Mouse (Mus musculus): ENCODE measurements around the gene Exoc4. TPM values are rescaled to one million over a fixed set of nuclear protein-coding genes. Genes with fewer than 3 reads are reported as not detected.

Gene Exoc4
- polyA plus RNA-seq, 1 experiment from 2014 or later, result 39.2 TPM

DNA sequence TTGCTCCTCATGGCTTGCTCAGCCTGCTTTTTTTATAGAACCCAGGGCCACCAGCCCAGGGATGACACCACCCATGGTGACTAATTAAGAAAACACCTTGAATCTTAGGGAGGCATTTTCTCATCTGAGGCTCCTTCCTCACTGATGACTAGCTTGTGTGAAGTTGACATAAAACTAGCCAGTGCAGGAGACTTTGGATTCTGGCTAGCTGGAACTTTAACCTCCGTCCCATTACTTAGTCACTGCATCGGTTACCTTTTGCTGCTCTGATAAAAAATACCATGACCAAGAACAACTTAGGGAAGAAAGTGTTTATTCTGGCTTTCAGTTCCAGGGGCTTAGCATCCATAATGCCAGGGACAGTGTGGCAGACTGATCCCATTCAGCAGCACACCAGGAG is 711.9 kb downstream of the Exoc4 start:
- Histone ChIP-seq H3K36me3 (replicated peaks) (no peaks in the 10 kb centered on the region), H3K9me3 (no peaks in the 10 kb centered on the region), H3K4me1 (peaks cover 17% of the 10 kb centered on the region), H3K4me3 (no peak overlapping the region), H3K27me3 (ENCODE audit: poor library complexity, severe bottlenecking) (no peaks in the 10 kb centered on the region), H3K27ac (no peak overlapping the region)
- 96% methylated on average over 2 of the region's 2 CpGs for WGBS
- no peak for DNase-seq (ENCODE audit: extremely low spot score, low spot score)

DNA sequence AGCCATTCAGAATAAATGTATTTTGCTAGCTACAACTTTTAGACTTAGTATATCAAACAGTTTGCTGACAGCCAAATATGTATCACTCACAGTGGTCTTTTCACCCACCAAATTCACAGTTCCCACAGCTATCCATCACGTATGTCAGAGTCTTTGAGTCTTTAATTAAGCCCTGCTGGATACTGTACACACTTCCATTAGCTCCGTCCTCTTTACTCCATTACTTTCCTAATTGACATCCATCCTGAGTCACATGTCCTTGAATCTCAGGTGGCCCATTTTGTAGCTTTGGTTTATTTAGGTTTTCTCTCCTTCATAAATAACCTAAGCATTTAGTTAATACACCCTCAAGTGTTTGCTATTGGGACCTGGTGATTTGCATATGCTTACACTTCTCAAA is 714.2 kb downstream of the Exoc4 start:
- no peaks in the 10 kb centered on the region for H3K9me3 ChIP-seq
- 69% methylated on average over 2 of the region's 2 CpGs for WGBS
- H3K27ac ChIP-seq, result no peak overlapping the region

DNA sequence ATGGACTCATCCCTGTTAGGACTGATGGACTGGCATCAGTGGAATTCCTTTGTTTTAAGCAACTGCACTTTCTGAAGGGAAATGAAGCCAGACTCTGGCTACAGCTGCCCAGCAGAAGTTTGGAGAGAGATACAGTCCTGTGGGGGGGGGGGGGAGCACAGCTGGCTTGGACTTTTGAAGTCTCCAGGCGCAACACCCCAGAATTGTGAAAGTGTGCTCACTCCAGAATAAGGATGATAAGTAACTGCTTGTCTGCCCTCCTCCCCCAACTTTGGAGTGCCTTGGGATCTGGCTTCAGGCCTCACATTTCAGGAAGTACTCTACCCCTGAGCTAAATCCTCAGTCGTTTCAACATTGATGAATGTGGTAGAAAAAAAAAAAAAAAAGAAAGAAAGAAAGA is 716.7 kb downstream of the Exoc4 start:
- no peak overlapping the region; the same call in 1 of the 2 replicates for H3K27ac ChIP-seq
- no peaks in the 10 kb centered on the region for H3K36me3 ChIP-seq (replicated peaks)
- 49% methylated on average over 2 of the region's 2 CpGs for WGBS

More for the DNA sequence above, 714.2 kb downstream of the Exoc4 start:
- no peak for DNase-seq (ENCODE audit: extremely low spot score, low spot score)
- no peaks in the 10 kb centered on the region for H3K27me3 ChIP-seq (ENCODE audit: poor library complexity, severe bottlenecking)
- H3K36me3 ChIP-seq (replicated peaks), result no peaks in the 10 kb centered on the region
- H3K4me3 ChIP-seq, result no peak overlapping the region
- H3K4me1 ChIP-seq, result peaks cover 18% of the 10 kb centered on the region

DNA sequence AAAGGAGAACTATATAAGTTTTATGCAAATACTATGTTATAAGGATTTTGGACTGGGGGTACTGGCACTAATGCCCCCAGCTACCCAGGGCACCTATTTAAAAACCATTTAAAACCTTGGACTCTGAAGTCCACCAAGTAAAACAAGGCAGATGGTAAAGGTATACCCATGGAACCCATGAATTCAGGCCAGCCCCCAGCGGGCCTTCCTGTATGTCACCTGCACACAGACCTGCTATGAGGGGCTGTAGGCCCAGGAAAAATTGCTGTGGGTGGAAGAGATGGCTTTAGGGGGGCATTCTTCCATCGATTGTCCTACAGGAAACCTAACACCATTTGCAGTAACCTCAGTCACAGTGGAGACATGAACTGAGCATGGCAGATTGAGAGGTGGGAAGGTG is 719.9 kb downstream of the Exoc4 start:
- Histone ChIP-seq H3K4me3 (no peak overlapping the region), H3K27me3 (ENCODE audit: poor library complexity, severe bottlenecking) (no peaks in the 10 kb centered on the region), H3K9me3 (no peaks in the 10 kb centered on the region), H3K27ac (no peak overlapping the region), H3K36me3 (replicated peaks) (no peaks in the 10 kb centered on the region), H3K4me1 (peaks cover 5% of the 10 kb centered on the region; the same call in 1 of the 2 replicates)
- DNase-seq (ENCODE audit: extremely low spot score, low spot score), result no peak
- 89% methylated on average over 2 of the region's 2 CpGs for WGBS

More for the DNA sequence above, 716.7 kb downstream of the Exoc4 start:
- H3K27me3 ChIP-seq (ENCODE audit: poor library complexity, severe bottlenecking), result no peaks in the 10 kb centered on the region
- H3K4me1 ChIP-seq, result peaks cover 18% of the 10 kb centered on the region
- no peak for DNase-seq (ENCODE audit: extremely low spot score, low spot score)
- no peak overlapping the region for H3K4me3 ChIP-seq
- H3K9me3 ChIP-seq, result no peaks in the 10 kb centered on the region

DNA sequence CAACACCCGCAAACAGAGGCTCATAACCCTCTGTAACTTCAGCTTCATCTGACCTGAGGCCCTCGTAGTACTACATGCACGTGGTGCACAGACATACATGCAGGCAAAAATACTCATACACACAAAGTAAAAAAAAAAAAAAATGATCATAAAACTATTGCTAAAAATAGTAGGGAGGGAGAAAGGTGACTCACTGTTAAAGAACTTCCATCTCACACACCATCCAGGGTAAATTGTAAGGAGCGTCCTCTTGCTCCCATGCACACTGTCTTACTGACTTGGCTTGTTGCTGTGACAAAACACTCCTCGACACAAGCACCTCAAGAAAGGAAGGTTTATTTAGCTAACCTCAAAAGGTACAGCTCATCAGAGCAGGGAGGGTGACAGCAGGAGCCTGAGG is 723.9 kb downstream of the Exoc4 start:
- no peak for DNase-seq (ENCODE audit: extremely low spot score, low spot score)
- no peaks in the 10 kb centered on the region for H3K27me3 ChIP-seq (ENCODE audit: poor library complexity, severe bottlenecking)
- WGBS, result 91% methylated on average over 5 of the region's 5 CpGs
- H3K36me3 ChIP-seq (replicated peaks), result no peaks in the 10 kb centered on the region
- no peak overlapping the region for H3K4me3 ChIP-seq
- H3K4me1 ChIP-seq, result peaks cover 23% of the 10 kb centered on the region
- no peak overlapping the region for H3K27ac ChIP-seq
- H3K9me3 ChIP-seq, result no peaks in the 10 kb centered on the region

DNA sequence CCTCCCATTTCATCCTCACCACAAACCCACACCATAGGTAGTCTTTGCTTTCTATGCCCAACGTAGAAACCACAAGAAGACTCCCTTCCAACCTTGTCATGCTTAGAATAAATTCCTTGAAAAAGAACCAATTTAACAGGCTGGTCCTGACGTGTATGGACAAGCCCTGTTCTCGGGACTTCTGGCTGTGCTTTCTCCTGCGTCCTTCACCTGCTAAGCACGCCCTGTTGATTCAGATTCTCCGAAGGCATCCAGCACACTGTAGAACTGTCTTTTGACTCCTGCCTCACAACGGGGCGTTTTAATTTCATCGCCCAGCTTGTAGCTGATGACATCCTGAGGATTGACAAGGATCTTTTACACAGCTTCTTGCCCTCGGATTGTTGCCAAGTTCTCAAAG is 727.7 kb downstream of the Exoc4 start:
- H3K27me3 ChIP-seq (ENCODE audit: poor library complexity, severe bottlenecking), result no peaks in the 10 kb centered on the region
- H3K4me3 ChIP-seq, result no peak overlapping the region
- H3K9me3 ChIP-seq, result no peaks in the 10 kb centered on the region
- no peaks in the 10 kb centered on the region for H3K36me3 ChIP-seq (replicated peaks)
- DNase-seq (ENCODE audit: extremely low spot score, low spot score), result no peak
- 73% methylated on average over 10 of the region's 10 CpGs for WGBS
- H3K4me1 ChIP-seq, result peaks cover 36% of the 10 kb centered on the region
- peak overlapping the region; percentile 74 for H3K27ac ChIP-seq

DNA sequence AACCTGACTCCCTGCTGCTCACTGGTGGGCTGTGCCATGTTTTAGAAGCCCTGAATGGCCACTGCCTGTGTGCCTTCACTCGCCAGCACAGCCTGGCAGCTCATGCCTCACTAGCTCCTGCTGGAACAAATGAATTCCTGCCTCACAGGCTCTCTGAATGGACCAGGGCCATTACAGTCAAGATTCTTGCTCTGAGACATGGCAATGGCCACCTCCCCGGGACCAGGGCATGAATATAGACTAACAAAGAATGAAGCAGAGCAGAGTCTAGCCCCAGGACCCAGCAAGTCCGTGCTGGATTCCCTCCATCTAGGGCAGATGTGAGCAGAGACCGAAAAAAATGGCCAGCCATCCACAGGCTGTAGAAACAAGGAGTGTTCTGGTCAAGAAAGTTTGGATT is 728.6 kb downstream of the Exoc4 start:
- DNase-seq (ENCODE audit: extremely low spot score, low spot score), result peak; percentile 46
- Histone ChIP-seq H3K36me3 (replicated peaks) (no peaks in the 10 kb centered on the region), H3K27me3 (ENCODE audit: poor library complexity, severe bottlenecking) (no peaks in the 10 kb centered on the region), H3K9me3 (no peaks in the 10 kb centered on the region), H3K4me3 (peak overlapping the region; percentile 20; the same call in 1 of the 2 replicates), H3K4me1 (peaks cover 36% of the 10 kb centered on the region), H3K27ac (peak overlapping the region; percentile 74)
- WGBS, result 38% methylated on average over 4 of the region's 4 CpGs

DNA sequence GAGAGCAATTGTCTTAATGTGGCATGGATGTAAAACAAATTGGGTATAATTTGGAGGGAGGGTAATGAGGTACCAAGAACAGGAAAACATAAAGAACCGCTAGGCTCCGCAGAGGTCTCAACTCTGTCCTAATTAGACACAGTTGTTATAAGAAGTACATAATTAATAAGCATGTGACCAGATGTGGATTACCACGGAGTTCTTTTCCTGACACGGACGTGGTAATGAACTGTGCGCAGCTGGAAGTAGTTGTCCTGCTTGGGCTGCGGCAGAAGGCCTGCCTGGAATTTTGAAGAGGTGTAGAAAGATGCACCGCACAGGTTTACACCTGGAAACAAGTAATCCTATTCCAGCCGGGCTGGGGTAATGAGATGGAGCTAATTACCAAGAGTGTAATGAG is 729.0 kb downstream of the Exoc4 start:
- peak; percentile 22 for DNase-seq (ENCODE audit: extremely low spot score, low spot score)
- Histone ChIP-seq H3K4me3 (no peak overlapping the region), H3K27ac (peak overlapping the region; percentile 74), H3K36me3 (replicated peaks) (no peaks in the 10 kb centered on the region), H3K9me3 (no peaks in the 10 kb centered on the region), H3K4me1 (peaks cover 39% of the 10 kb centered on the region), H3K27me3 (ENCODE audit: poor library complexity, severe bottlenecking) (no peaks in the 10 kb centered on the region)
- 64% methylated on average over 9 of the region's 9 CpGs for WGBS

DNA sequence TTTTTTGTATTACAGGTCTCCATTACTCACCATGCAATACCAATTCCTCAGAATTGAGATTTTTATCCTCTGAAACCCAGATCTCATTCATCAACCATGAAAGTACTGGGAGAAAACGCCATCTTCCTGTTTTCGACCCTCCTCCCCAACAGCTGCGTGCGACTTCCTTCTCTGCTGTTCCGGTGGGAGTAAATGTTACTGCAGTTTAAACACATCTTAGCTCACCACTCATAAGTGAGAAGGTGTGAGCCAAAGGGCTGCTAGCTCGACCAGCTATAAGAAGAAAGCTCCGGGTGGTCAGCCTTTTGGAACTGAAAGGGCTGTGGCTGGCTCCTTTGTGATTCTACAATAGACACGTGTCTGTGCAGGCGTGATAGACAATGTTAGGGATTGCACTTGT is 733.8 kb downstream of the Exoc4 start:
- Histone ChIP-seq H3K27ac (no peak overlapping the region), H3K36me3 (replicated peaks) (no peaks in the 10 kb centered on the region), H3K4me1 (peaks cover 29% of the 10 kb centered on the region), H3K9me3 (no peaks in the 10 kb centered on the region), H3K27me3 (ENCODE audit: poor library complexity, severe bottlenecking) (no peaks in the 10 kb centered on the region), H3K4me3 (no peak overlapping the region)
- DNase-seq (ENCODE audit: extremely low spot score, low spot score), result no peak
- WGBS, result 88% methylated on average over 9 of the region's 9 CpGs

DNA sequence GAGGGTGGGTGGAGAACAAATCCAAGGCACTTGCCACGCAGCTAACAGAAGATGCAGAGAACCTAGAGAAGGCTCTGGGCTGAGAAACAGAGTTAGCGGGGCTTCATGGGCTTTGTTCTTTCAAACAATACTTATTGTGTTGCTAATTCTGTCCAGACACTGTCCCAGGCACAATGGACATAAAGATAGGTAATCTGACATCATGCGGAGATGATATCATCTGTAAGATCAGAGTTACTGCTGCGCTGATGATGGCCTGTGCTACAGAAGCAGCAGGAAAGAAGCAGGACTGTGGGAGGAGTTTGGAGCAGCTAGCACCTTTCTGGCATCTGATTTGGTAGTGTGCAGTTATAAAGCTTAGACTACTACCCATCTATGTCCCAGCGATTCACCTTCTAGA is 738.2 kb downstream of the Exoc4 start:
- H3K4me3 ChIP-seq, result no peak overlapping the region
- no peaks in the 10 kb centered on the region for H3K9me3 ChIP-seq
- DNase-seq (ENCODE audit: extremely low spot score, low spot score), result no peak
- 70% methylated on average over 5 of the region's 5 CpGs for WGBS
- no peak overlapping the region for H3K27ac ChIP-seq
- peaks cover 19% of the 10 kb centered on the region for H3K4me1 ChIP-seq
- no peaks in the 10 kb centered on the region for H3K36me3 ChIP-seq (replicated peaks)
- H3K27me3 ChIP-seq (ENCODE audit: poor library complexity, severe bottlenecking), result no peaks in the 10 kb centered on the region

DNA sequence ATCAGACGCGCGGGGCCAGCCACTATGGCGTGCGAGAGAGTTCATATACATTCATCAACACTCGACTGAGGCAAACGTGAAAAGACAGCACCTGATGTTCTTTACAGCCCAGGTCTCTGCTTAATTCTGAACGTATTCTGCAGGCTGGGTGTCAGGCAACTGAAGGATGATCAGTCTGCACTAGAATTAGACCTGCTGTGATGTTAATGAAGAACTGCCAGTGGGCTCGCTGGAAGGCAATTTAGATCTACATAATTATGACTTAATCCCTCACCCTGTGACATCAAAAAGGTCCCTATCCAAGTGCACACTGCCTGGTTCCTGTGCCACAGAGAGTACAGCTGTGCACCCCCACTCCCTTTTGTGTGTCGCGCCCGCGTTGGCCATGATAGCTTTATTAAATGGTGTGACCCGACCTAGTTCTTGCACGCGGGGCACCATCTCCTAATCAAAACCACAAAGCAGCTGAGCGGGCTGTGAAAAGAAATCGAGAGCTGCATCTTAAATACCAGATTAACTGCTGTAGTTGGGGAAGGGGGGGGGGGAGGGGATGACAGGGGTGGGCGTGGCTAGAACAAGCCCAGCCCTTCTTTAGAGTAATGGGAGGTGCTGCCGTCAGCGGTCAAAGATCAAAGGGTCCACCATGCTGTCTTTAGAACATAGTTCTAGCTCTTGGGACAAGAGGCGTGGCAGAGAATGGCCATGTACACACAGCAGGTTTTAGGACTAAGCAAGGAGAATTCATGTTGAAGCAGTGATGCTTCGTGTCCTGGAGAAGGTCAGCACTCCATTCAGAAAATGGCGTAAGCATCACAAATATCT is 743.5 kb downstream of the Exoc4 start:
- WGBS, result 40% methylated on average over 24 of the region's 24 CpGs
- H3K4me3 ChIP-seq, result peak overlapping the region; percentile 30; the same call in 1 of the 2 replicates
- DNase-seq (ENCODE audit: extremely low spot score, low spot score), result peak; percentile 57
- H3K4me1 ChIP-seq, result peaks cover 28% of the 10 kb centered on the region
- H3K27me3 ChIP-seq (ENCODE audit: poor library complexity, severe bottlenecking), result no peaks in the 10 kb centered on the region
- peak overlapping the region; percentile 65 for H3K27ac ChIP-seq
- no peaks in the 10 kb centered on the region for H3K36me3 ChIP-seq (replicated peaks)
- no peaks in the 10 kb centered on the region for H3K9me3 ChIP-seq

DNA sequence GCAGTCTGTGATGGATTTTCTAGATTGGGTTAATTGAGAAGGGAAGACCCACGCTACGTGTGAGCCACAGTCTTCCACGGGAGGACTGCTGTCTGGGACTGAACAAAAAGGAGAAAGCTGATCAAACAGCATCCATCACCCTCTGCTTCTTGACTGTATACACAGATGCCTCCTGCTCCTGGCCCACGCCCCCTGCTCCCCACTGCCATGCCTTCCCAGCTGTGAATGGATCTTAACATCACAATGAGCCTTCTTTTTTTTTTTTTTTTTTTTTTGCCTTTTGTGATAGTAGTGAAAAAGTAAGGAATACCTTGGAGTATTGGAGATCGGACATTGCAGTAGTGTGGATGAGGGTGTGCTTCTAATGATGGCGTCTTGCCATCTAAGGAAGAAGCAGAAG is 745.0 kb downstream of the Exoc4 start:
- H3K27me3 ChIP-seq (ENCODE audit: poor library complexity, severe bottlenecking), result no peaks in the 10 kb centered on the region
- H3K9me3 ChIP-seq, result no peaks in the 10 kb centered on the region
- DNase-seq (ENCODE audit: extremely low spot score, low spot score), result no peak
- no peaks in the 10 kb centered on the region for H3K36me3 ChIP-seq (replicated peaks)
- H3K4me1 ChIP-seq, result peaks cover 33% of the 10 kb centered on the region
- 81% methylated on average over 6 of the region's 6 CpGs for WGBS
- no peak overlapping the region for H3K4me3 ChIP-seq
- H3K27ac ChIP-seq, result no peak overlapping the region

DNA sequence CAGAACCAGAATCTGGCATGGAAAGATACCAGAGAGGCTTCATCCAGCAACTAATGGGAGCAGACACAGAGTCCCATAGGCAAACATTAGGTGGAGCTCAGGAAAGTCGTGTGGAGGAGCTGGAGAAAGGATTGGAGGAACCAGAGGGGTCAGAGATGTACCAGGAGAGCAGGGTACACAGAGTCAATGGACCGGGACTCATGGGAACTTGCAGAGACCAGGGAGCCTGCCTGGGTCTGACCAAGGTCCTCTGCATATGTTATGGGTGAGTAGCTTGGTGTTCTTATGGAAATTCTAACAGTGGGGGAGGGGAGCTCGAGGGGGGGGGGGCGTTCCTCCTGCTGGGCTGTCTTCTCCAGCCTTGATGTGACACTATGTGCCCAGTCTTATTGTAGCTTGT is 749.7 kb downstream of the Exoc4 start:
- 52% methylated on average over 4 of the region's 4 CpGs for WGBS
- H3K36me3 ChIP-seq (replicated peaks), result no peaks in the 10 kb centered on the region
- H3K9me3 ChIP-seq, result no peaks in the 10 kb centered on the region

More for the DNA sequence above, 749.7 kb downstream of the Exoc4 start:
- no peak for DNase-seq (ENCODE audit: extremely low spot score, low spot score)
- Histone ChIP-seq H3K4me1 (peaks cover 29% of the 10 kb centered on the region), H3K4me3 (no peak overlapping the region), H3K27me3 (ENCODE audit: poor library complexity, severe bottlenecking) (no peaks in the 10 kb centered on the region), H3K27ac (no peak overlapping the region)

Measured in forebrain, embryonic 10.5 days (tissue).